Mouse (Mus musculus): Measurements from ENCODE around the gene Bhlhe41. TPM values are rescaled to one million over a fixed set of nuclear protein-coding genes. Genes with fewer than 3 reads are reported as not detected.

The Bhlhe41 gene
- polyA plus RNA-seq, 1 experiment: 292 TPM

GRCm38 (mm10) chr6:145862739-145863064 is 2.7 kb downstream of the Bhlhe41 start:
- Histone ChIP-seq H3K4me1 (ENCODE audit: control insufficient read depth, insufficient read depth, low read length) (peaks cover 5% of the 10 kb centered on the region; the same call in 1 of the 2 replicates), H3K4me3 (ENCODE audit: insufficient read depth, low read depth, low read length) (peak overlapping the region; percentile 79), H3K27ac (ENCODE audit: insufficient read depth, low read depth, low read length) (peak overlapping the region; percentile 81)
- WGBS: 1% methylated on average over 35 of the region's 35 CpGs
- TF ChIP-seq CTCF (IDR thresholded peaks at IDR 0.05; ENCODE audit: insufficient read depth, low read depth, low read length) (no peak), POLR2A (IDR thresholded peaks at IDR 0.05; ENCODE audit: insufficient read depth, low read depth, low read length) (no peak)

DNA sequence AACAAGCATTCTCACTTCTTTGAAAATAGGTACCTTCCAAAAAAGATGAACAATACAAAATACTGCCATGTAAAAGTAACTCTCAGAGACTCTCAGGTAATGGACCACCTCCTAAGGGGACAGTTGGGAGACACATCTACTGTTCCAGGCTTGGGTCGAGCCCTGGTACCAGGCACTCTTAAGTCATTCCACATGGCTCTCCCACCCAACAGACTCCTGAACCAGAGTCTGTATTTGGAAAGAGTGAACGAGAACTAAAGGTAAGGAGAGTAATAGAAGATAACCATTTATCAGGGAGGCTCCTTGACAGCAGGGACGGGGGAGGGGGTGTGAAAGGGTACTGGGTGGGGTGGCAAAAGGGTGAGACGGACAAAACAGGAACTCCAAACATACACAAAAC is 3.0 kb downstream of the Bhlhe41 start:
- TF ChIP-seq POLR2A (IDR thresholded peaks at IDR 0.05; ENCODE audit: insufficient read depth, low read depth, low read length) (no peak), CTCF (IDR thresholded peaks at IDR 0.05; ENCODE audit: insufficient read depth, low read depth, low read length) (no peak)
- Histone ChIP-seq H3K4me1 (ENCODE audit: control insufficient read depth, insufficient read depth, low read length) (peaks cover 5% of the 10 kb centered on the region; the same call in 1 of the 2 replicates), H3K4me3 (ENCODE audit: insufficient read depth, low read depth, low read length) (peak overlapping the region; percentile 79), H3K27ac (ENCODE audit: insufficient read depth, low read depth, low read length) (no peak overlapping the region)
- 16% methylated on average over 4 of the region's 4 CpGs for WGBS

- no peak for TF ChIP-seq CTCF (IDR thresholded peaks at IDR 0.05; ENCODE audit: insufficient read depth, low read depth, low read length)
- TF ChIP-seq POLR2A (IDR thresholded peaks at IDR 0.05; ENCODE audit: insufficient read depth, low read depth, low read length): no peak
- no peak overlapping the region for H3K27ac ChIP-seq (ENCODE audit: insufficient read depth, low read depth, low read length)
- H3K4me1 ChIP-seq (ENCODE audit: control insufficient read depth, insufficient read depth, low read length): peaks cover 5% of the 10 kb centered on the region; the same call in 1 of the 2 replicates
- WGBS: 76% methylated on average over 9 of the region's 9 CpGs
- H3K4me3 ChIP-seq (ENCODE audit: insufficient read depth, low read depth, low read length): peak overlapping the region; percentile 79
These were observed 3.7 kb downstream of the Bhlhe41 start for GRCm38 (mm10) chr6:145861462-145862227.

GRCm38 (mm10) chr6:145860350-145860749 is 5.0 kb downstream of the Bhlhe41 start:
- 64% methylated on average over 2 of the region's 2 CpGs for WGBS
- Histone ChIP-seq H3K27ac (ENCODE audit: insufficient read depth, low read depth, low read length) (no peak overlapping the region), H3K4me1 (ENCODE audit: control insufficient read depth, insufficient read depth, low read length) (peaks cover 11% of the 10 kb centered on the region), H3K4me3 (ENCODE audit: insufficient read depth, low read depth, low read length) (no peak overlapping the region)
- TF ChIP-seq CTCF (IDR thresholded peaks at IDR 0.05; ENCODE audit: insufficient read depth, low read depth, low read length) (no peak), POLR2A (IDR thresholded peaks at IDR 0.05; ENCODE audit: insufficient read depth, low read depth, low read length) (no peak)

- TF ChIP-seq POLR2A (IDR thresholded peaks at IDR 0.05; ENCODE audit: insufficient read depth, low read depth, low read length) (no peak), CTCF (IDR thresholded peaks at IDR 0.05; ENCODE audit: insufficient read depth, low read depth, low read length) (no peak)
- Histone ChIP-seq H3K4me3 (ENCODE audit: insufficient read depth, low read depth, low read length) (no peak overlapping the region), H3K27ac (ENCODE audit: insufficient read depth, low read depth, low read length) (no peak overlapping the region), H3K4me1 (ENCODE audit: control insufficient read depth, insufficient read depth, low read length) (peaks cover 16% of the 10 kb centered on the region)
- WGBS: 76% methylated on average over 8 of the region's 8 CpGs
These were observed 6.9 kb downstream of the Bhlhe41 start for GRCm38 (mm10) chr6:145858414-145858813.

DNA sequence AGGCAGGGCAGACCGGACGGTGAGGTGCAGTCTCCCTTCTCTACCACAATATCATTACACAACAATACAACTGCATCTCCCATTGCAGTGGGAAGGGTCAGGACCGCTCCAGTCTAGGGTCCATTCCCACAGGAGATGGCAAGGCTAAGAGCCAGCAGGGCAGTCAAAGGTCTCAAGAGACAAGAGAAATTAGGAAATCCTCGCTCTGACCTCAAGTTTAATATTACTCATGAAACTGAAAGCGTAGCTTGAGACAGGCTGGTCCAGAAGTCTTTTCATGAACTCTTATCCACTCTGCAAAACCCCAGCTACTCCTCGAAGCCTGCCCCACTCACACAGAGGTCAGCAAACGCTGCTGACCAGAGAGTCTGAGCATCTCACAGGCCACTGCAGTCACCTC is 7.9 kb downstream of the Bhlhe41 start:
- Histone ChIP-seq H3K27ac (ENCODE audit: insufficient read depth, low read depth, low read length) (no peak overlapping the region), H3K4me3 (ENCODE audit: insufficient read depth, low read depth, low read length) (no peak overlapping the region), H3K4me1 (ENCODE audit: control insufficient read depth, insufficient read depth, low read length) (peaks cover 16% of the 10 kb centered on the region)
- WGBS: 92% methylated on average over 7 of the region's 7 CpGs
- TF ChIP-seq POLR2A (IDR thresholded peaks at IDR 0.05; ENCODE audit: insufficient read depth, low read depth, low read length): no peak
- no peak for TF ChIP-seq CTCF (IDR thresholded peaks at IDR 0.05; ENCODE audit: insufficient read depth, low read depth, low read length)

DNA sequence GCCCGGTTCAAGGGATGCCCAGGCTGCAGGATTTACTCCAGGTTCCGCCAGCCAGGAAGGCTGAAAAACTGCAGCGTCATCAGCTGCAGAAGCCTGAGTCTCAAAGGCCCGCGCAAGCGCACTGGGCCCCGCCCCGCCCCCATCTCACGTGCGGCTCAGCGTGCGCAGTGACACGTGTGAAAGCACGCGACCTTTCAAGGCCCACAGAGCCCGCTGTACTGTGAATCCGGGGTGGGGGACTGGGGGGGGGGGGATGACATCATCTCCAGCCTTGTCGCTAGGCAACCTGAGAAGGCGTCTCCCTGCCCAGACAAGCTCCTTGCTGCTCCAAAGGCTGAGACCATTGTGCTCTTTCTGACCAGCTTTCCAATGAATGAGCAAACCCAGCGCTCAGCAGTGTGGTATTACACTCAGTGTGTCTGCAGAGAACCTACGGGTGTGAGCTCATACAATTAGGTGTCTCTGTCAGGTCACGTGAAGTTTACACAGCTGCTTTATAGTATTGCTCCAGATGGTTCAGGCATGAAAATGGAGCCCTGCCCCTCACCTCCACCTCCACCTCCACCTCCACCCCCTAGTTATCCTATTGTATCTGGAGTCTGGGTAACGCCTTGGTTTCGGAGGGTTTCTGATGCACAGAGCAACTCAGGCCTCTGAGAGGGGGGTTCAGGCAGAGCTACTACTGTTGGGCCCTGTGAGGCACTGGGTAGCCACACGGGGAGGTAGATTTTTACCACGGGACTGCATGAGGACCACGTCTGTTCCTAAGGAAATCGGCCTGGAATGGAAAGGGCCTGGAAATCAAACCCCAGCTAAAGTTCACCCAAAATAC is 9.4 kb downstream of the Bhlhe41 start:
- Histone ChIP-seq H3K4me1 (ENCODE audit: control insufficient read depth, insufficient read depth, low read length) (peaks cover 18% of the 10 kb centered on the region), H3K4me3 (ENCODE audit: insufficient read depth, low read depth, low read length) (no peak overlapping the region), H3K27ac (ENCODE audit: insufficient read depth, low read depth, low read length) (peak overlapping the region; percentile 64)
- 6% methylated on average over 28 of the region's 28 CpGs for WGBS
- no peak for TF ChIP-seq CTCF (IDR thresholded peaks at IDR 0.05; ENCODE audit: insufficient read depth, low read depth, low read length)
- TF ChIP-seq POLR2A (IDR thresholded peaks at IDR 0.05; ENCODE audit: insufficient read depth, low read depth, low read length): no peak

DNA sequence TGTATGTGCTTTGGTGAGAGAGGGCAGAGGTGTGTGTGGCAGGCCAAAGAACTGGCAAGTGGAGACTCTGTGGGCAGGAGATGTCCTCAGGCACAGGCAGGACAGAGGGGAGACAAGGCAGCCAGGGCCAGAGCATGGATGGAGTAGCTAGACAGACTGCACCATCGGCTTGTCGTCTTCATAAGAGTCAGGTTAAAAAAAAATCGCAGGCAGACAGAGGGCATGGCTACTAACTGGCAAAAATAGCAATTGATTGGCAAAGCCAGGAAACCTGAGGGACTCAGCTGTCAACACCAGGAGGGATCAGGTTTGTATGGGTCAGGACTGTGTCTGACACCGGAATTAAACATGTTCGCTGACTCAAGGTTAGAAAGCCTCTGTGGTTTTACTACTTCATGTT is 10.6 kb downstream of the Bhlhe41 start:
- no peak for TF ChIP-seq POLR2A (IDR thresholded peaks at IDR 0.05; ENCODE audit: insufficient read depth, low read depth, low read length)
- TF ChIP-seq CTCF (IDR thresholded peaks at IDR 0.05; ENCODE audit: insufficient read depth, low read depth, low read length): no peak
- Histone ChIP-seq H3K27ac (ENCODE audit: insufficient read depth, low read depth, low read length) (peak overlapping the region; percentile 52; the same call in 1 of the 2 replicates), H3K4me1 (ENCODE audit: control insufficient read depth, insufficient read depth, low read length) (peaks cover 18% of the 10 kb centered on the region), H3K4me3 (ENCODE audit: insufficient read depth, low read depth, low read length) (no peak overlapping the region)
- WGBS: 58% methylated on average over 5 of the region's 5 CpGs
